Mouse (Mus musculus) adrenal gland (tissue): Measurements from ENCODE around the gene Pmel.
"Not testable (repeated sequence)": the region's sequence is repeated elsewhere in the genome, so short reads cannot be mapped to it uniquely, and the experiment has no call there.

Experiments
- intact Hi-C: fragments of 180-260 bp; cut with DNase I; formaldehyde crosslinking; loops from one replicate; pipeline ENCODE4 v1.15.1; 2025

The Pmel gene

GRCm38 (mm10) chr10:128700712-128701111 is 3.3 kb upstream of the Pmel start:
- intact Hi-C loops: no loop called here

GRCm38 (mm10) chr10:128702328-128703007 is 1.5 kb upstream of the Pmel start:
- intact Hi-C loops: no loop called here

- intact Hi-C loops: loop anchor here (5.0 kb wide), 1 partner anchor 38 kb away; the partner anchor contains the start of gene Dgka
Measured at GRCm38 (mm10) chr10:128704491-128705316, 709 bp downstream of the Pmel start, which contains the start of gene Cdk2. TSS of gene Cdk2 (minus strand) at chr10:128705031.

GRCm38 (mm10) chr10:128705317-128705693 is 1.3 kb downstream of the Pmel start:
- intact Hi-C loops: loop anchor here (5.0 kb wide), 1 partner anchor 37 kb away; the partner anchor contains the start of gene Dgka

- intact Hi-C loops: not testable (repeated sequence)
Measured at GRCm38 (mm10) chr10:128711318-128711717, 7.3 kb downstream of the Pmel start.

GRCm38 (mm10) chr10:128715559-128716537 is 11.9 kb downstream of the Pmel start:
- intact Hi-C loops: no loop called here

- intact Hi-C loops: not testable (repeated sequence)
Measured at GRCm38 (mm10) chr10:128725466-128725865, 21.5 kb downstream of the Pmel start.

- intact Hi-C loops: no loop called here
Measured at GRCm38 (mm10) chr10:128728059-128728458, 24.1 kb downstream of the Pmel start.

GRCm38 (mm10) chr10:128731002-128731433 is 27.0 kb downstream of the Pmel start:
- intact Hi-C loops: loop anchor here (2.0 to 5.0 kb wide), 2 partner anchors 71 to 164 kb away; partner anchors contain the start of genes Dnajc14 and Tmem198b

- intact Hi-C loops: loop anchor here (2.0 to 5.0 kb wide), 2 partner anchors 70 to 163 kb away; partner anchors contain the start of genes Dnajc14 and Tmem198b
Measured at GRCm38 (mm10) chr10:128731992-128732391, 28.0 kb downstream of the Pmel start.

GRCm38 (mm10) chr10:128737435-128737834 is 33.4 kb downstream of the Pmel start:
- intact Hi-C loops: no loop called here

- intact Hi-C loops: loop anchor here (5.0 kb wide), 1 partner anchor 33 kb away; the partner anchor contains the start of gene Cdk2
Measured at GRCm38 (mm10) chr10:128740296-128740695, 36.3 kb downstream of the Pmel start.

GRCm38 (mm10) chr10:128742616-128743015 is 38.6 kb downstream of the Pmel start:
- intact Hi-C loops: loop anchor here (5.0 kb wide), 1 partner anchor 35 kb away; the partner anchor contains the start of gene Cdk2

- intact Hi-C loops: loop anchor here (5.0 kb wide), 1 partner anchor 36 kb away; the partner anchor contains the start of gene Cdk2
Measured at GRCm38 (mm10) chr10:128743235-128743634, 39.2 kb downstream of the Pmel start.

GRCm38 (mm10) chr10:128743791-128744191 is 39.8 kb downstream of the Pmel start:
- intact Hi-C loops: loop anchor here (5.0 kb wide), 1 partner anchor 36 kb away; the partner anchor contains the start of gene Cdk2

- intact Hi-C loops: loop anchor here (5.0 kb wide), 1 partner anchor 37 kb away; the partner anchor contains the start of gene Cdk2
Measured at GRCm38 (mm10) chr10:128744211-128744610, 40.2 kb downstream of the Pmel start.

- intact Hi-C loops: loop anchor here (5.0 kb wide), 2 partner anchors 38 to 57 kb away; partner anchors contain the start of genes Cdk2, Dnajc14 and Tmem198b
Measured at GRCm38 (mm10) chr10:128744680-128745601, 40.9 kb downstream of the Pmel start, which contains the start of gene Dgka. TSS of gene Dgka (minus strand) at chr10:128744855.

GRCm38 (mm10) chr10:128745946-128746613 is 42.1 kb downstream of the Pmel start:
- intact Hi-C loops: loop anchor here (5.0 kb wide), 1 partner anchor 56 kb away; the partner anchor contains the start of genes Dnajc14 and Tmem198b
